Mouse (Mus musculus) cerebellum, adult 2 months (tissue): ENCODE measurements around the gene Unc5cl.

ENCODE experiments used
- CTCF ChIP-seq: fragments of 200-500 bp; IDR thresholded peaks from 2 replicates; pipeline ENCODE4 v1.5.1; 2011; ENCODE audit warnings: low read depth, mild to moderate bottlenecking, control low read depth, low read length, moderate library complexity, borderline replicate concordance; ENCODE audit not compliant: insufficient read depth
- POLR2A ChIP-seq: fragments of 200-500 bp; IDR thresholded peaks from 2 replicates; pipeline ENCODE4 v1.6.1; 2011; ENCODE audit warnings: low read length, control low read depth, borderline replicate concordance; ENCODE audit not compliant: insufficient read depth

DNA sequence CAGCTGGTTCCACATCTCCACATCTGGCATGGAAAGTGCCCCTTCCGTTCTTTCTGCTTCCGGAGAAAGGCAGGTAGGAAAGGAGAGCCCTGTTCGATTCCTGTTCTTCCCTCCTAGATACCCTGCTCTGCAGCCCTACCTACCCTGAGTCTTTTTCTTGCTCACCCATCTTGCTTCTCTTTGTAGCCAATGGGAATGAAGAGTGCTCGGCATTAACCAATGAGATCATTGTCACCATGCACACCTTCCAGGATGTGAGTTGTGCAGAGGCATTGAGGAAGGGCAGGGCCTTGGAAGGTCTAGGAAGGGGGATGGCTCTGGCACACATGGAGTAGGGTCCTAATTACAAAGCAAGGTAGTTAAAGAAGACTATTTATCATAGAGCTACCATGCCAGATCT, 8.7 kb downstream of the Unc5cl start:
- TF ChIP-seq CTCF (no peak), POLR2A (no peak)
